Mouse (Mus musculus): ENCODE measurements around the gene Serpina11. TPM values are rescaled to one million over a fixed set of nuclear protein-coding genes. Genes with fewer than 3 reads are reported as not detected.

The Serpina11 gene
- polyA plus RNA-seq, 1 experiment, result not detected

DNA sequence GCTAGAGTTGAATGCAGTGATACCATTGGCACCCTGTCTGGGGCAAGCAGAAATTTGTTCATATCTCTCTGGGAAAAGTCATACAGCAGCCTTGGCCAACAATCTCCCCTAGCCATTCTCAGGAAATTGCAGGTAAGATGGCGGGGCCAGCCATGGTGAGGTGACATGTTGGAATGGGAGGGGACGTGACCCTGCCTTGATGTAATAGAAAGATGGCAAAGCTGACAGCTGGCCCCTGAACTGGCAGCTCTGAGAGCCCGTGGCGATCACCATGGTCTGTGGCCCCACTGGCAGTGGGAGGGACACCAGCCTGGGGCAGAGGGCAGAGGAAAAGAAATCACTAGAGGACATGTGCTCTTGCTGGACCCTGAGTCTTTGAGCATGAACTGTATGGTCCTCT is 43.5 kb downstream of the Serpina11 start:
- TF ChIP-seq CTCF (IDR thresholded peaks at IDR 0.05; ENCODE audit: borderline replicate concordance, insufficient read depth, low read length) (no peak), POLR2A (IDR thresholded peaks at IDR 0.05; ENCODE audit: low read depth, low read length) (no peak)

More for the DNA sequence above, 43.5 kb downstream of the Serpina11 start:
- Histone ChIP-seq H3K4me3 (ENCODE audit: insufficient read depth, low read length) (no peak overlapping the region), H3K27ac (ENCODE audit: insufficient read depth, low read length) (no peak overlapping the region), H3K4me1 (ENCODE audit: control insufficient read depth, insufficient read depth, low read length) (no peaks in the 10 kb centered on the region)

Other genes starting within 250 kb of the Serpina11 start
- not detected in 2 replicates for gene Serpina1d, start 216.4 kb downstream of the Serpina11 start, polyA plus RNA-seq (2011; ENCODE audit: insufficient read length, low read depth, missing spikeins)
- gene Serpina1b, start 159.6 kb downstream of the Serpina11 start, polyA plus RNA-seq (2011; ENCODE audit: insufficient read length, low read depth, missing spikeins), result not detected in 2 replicates
- gene Serpina1a, start 126.4 kb downstream of the Serpina11 start, polyA plus RNA-seq (2011; ENCODE audit: insufficient read length, low read depth, missing spikeins), result not detected in 2 replicates
- gene Serpina1c, start 85.1 kb downstream of the Serpina11 start, polyA plus RNA-seq (2011; ENCODE audit: insufficient read length, low read depth, missing spikeins), result not detected in 2 replicates
- not detected in 2 replicates for gene Serpina1e, start 31.0 kb downstream of the Serpina11 start, polyA plus RNA-seq (2011; ENCODE audit: insufficient read length, low read depth, missing spikeins)
- not detected in 2 replicates for gene Serpina9, start 23.8 kb upstream of the Serpina11 start, polyA plus RNA-seq (2011; ENCODE audit: insufficient read length, low read depth, missing spikeins)
- not detected in 2 replicates for gene Serpina12, start 54.5 kb upstream of the Serpina11 start, polyA plus RNA-seq (2011; ENCODE audit: insufficient read length, low read depth, missing spikeins)
- gene Serpina5, start 111.2 kb upstream of the Serpina11 start, polyA plus RNA-seq (2011; ENCODE audit: insufficient read length, low read depth, missing spikeins), result not detected in 2 replicates
- not detected in 2 replicates for gene Serpina3a, start 122.8 kb upstream of the Serpina11 start, polyA plus RNA-seq (2011; ENCODE audit: insufficient read length, low read depth, missing spikeins)
- gene Serpina3b, start 138.0 kb upstream of the Serpina11 start, polyA plus RNA-seq (2011; ENCODE audit: insufficient read length, low read depth, missing spikeins), result not detected in 2 replicates
- gene Serpina3c, start 163.9 kb upstream of the Serpina11 start, polyA plus RNA-seq (2011; ENCODE audit: insufficient read length, low read depth, missing spikeins), result not detected in 2 replicates
- gene Serpina3f, start 224.6 kb upstream of the Serpina11 start, polyA plus RNA-seq (2011; ENCODE audit: insufficient read length, low read depth, missing spikeins), result 0.33 and 0.74 TPM in 2 replicates
- gene Serpina3g, start 246.3 kb upstream of the Serpina11 start, polyA plus RNA-seq (2011; ENCODE audit: insufficient read length, low read depth, missing spikeins), result 54.6 and 89.6 TPM in 2 replicates

Measured in embryonic fibroblast, embryonic 13.5 days (primary cell).